Mouse (Mus musculus): ENCODE measurements around the gene Sec24b. TPM values are rescaled to one million over a fixed set of nuclear protein-coding genes. Genes with fewer than 3 reads are reported as not detected.

The Sec24b gene
- polyA plus RNA-seq, 1 experiment from 2014 or later = 10.9 TPM

GRCm38 (mm10) chr3:129969432-129970395 is 91.6 kb downstream of the Sec24b start, which contains the start of gene Mcub:
TSS of gene Mcub (minus strand) at chr3:129970206.
- Histone ChIP-seq H3K36me3 (ENCODE audit: control insufficient read depth, insufficient read depth, low read length) (no peaks in the 10 kb centered on the region), H3K27ac (replicated peaks) (0 out of 2 replicates have a peak within 1 kb of the TSS, but pooled peaks have one; percentile 13), H3K9me3 (ENCODE audit: control insufficient read depth, low read length) (no peaks in the 10 kb centered on the region), H3K4me3 (ENCODE audit: low read depth, low read length) (peak within 1 kb of the TSS; percentile 63), H3K4me2 (replicated peaks; ENCODE audit: low read depth) (peak within 1 kb of the TSS; percentile 98), H3K4me1 (replicated peaks; ENCODE audit: control insufficient read depth, insufficient read depth) (peaks cover 5% of the 10 kb centered on the region; the same call in 1 of the 2 replicates), H3K9ac (ENCODE audit: low read length) (peak within 1 kb of the TSS; percentile 58), H3K27me3 (ENCODE audit: control insufficient read depth, insufficient read depth, low read length) (no peaks in the 10 kb centered on the region)
- ATAC-seq (ENCODE audit: low FRiP score, low TSS enrichment) = peak; percentile 87
- peak; percentile 65 for DNase-seq (ENCODE audit: low spot score)
- TF ChIP-seq CTCF (IDR thresholded peaks at IDR 0.05; ENCODE audit: low read depth) (no peak), EP300 (optimal IDR thresholded peaks at IDR 0.05) (no peak)
- under 1% methylated on average over 56 of the region's 63 CpGs for WGBS

- Histone ChIP-seq H3K4me2 (replicated peaks; ENCODE audit: low read depth) (peak overlapping the region; percentile 98), H3K4me1 (replicated peaks; ENCODE audit: control insufficient read depth, insufficient read depth) (peaks cover 5% of the 10 kb centered on the region; the same call in 1 of the 2 replicates), H3K9ac (ENCODE audit: low read length) (peak overlapping the region; percentile 58; the same call in 1 of the 2 replicates), H3K36me3 (ENCODE audit: control insufficient read depth, insufficient read depth, low read length) (no peaks in the 10 kb centered on the region), H3K27ac (replicated peaks) (no peak overlapping the region), H3K27me3 (ENCODE audit: control insufficient read depth, insufficient read depth, low read length) (no peaks in the 10 kb centered on the region), H3K4me3 (ENCODE audit: low read depth, low read length) (peak overlapping the region; percentile 63), H3K9me3 (ENCODE audit: control insufficient read depth, low read length) (no peaks in the 10 kb centered on the region)
- TF ChIP-seq CTCF (IDR thresholded peaks at IDR 0.05; ENCODE audit: low read depth) (no peak), EP300 (optimal IDR thresholded peaks at IDR 0.05) (no peak)
- DNase-seq (ENCODE audit: low spot score) (no peak), ATAC-seq (ENCODE audit: low FRiP score, low TSS enrichment) (no peak)
- 41% methylated on average over 10 of the region's 10 CpGs for WGBS
These were observed 92.3 kb downstream of the Sec24b start for GRCm38 (mm10) chr3:129969031-129969430.

- H3K27me3 ChIP-seq (ENCODE audit: control insufficient read depth, insufficient read depth, low read length) = no peaks in the 10 kb centered on the region
- TF ChIP-seq EP300 (optimal IDR thresholded peaks at IDR 0.05) (no peak), CTCF (IDR thresholded peaks at IDR 0.05; ENCODE audit: low read depth) (no peak)
- H3K4me3 ChIP-seq (ENCODE audit: low read depth, low read length) = no peak overlapping the region
- no peak overlapping the region for H3K27ac ChIP-seq (replicated peaks)
- no peak for ATAC-seq (ENCODE audit: low FRiP score, low TSS enrichment)
- no peaks in the 10 kb centered on the region for H3K9me3 ChIP-seq (ENCODE audit: control insufficient read depth, low read length)
- no peak for DNase-seq (ENCODE audit: low spot score)
- H3K9ac ChIP-seq (ENCODE audit: low read length) = no peak overlapping the region
- no peaks in the 10 kb centered on the region for H3K36me3 ChIP-seq (ENCODE audit: control insufficient read depth, insufficient read depth, low read length)
- H3K4me1 ChIP-seq (replicated peaks; ENCODE audit: control insufficient read depth, insufficient read depth) = peaks cover 5% of the 10 kb centered on the region; the same call in 1 of the 2 replicates
- H3K4me2 ChIP-seq (replicated peaks; ENCODE audit: low read depth) = no peak overlapping the region
- WGBS = 67% methylated on average over 9 of the region's 9 CpGs
These were observed 93.5 kb downstream of the Sec24b start for GRCm38 (mm10) chr3:129967874-129968273.

- TF ChIP-seq EP300 (optimal IDR thresholded peaks at IDR 0.05) = no peak
- TF ChIP-seq CTCF (IDR thresholded peaks at IDR 0.05; ENCODE audit: low read depth) = no peak
- Histone ChIP-seq H3K9me3 (ENCODE audit: control insufficient read depth, low read length) (no peaks in the 10 kb centered on the region), H3K4me3 (ENCODE audit: low read depth, low read length) (no peak overlapping the region), H3K36me3 (ENCODE audit: control insufficient read depth, insufficient read depth, low read length) (no peaks in the 10 kb centered on the region), H3K9ac (ENCODE audit: low read length) (no peak overlapping the region), H3K4me2 (replicated peaks; ENCODE audit: low read depth) (no peak overlapping the region), H3K27me3 (ENCODE audit: control insufficient read depth, insufficient read depth, low read length) (no peaks in the 10 kb centered on the region), H3K27ac (replicated peaks) (no peak overlapping the region), H3K4me1 (replicated peaks; ENCODE audit: control insufficient read depth, insufficient read depth) (no peaks in the 10 kb centered on the region)
- no peak for ATAC-seq (ENCODE audit: low FRiP score, low TSS enrichment)
- no peak for DNase-seq (ENCODE audit: low spot score)
- 80% methylated on average over 8 of the region's 8 CpGs for WGBS
These were observed 96.7 kb downstream of the Sec24b start for GRCm38 (mm10) chr3:129964681-129965080.

- Histone ChIP-seq H3K4me3 (ENCODE audit: low read depth, low read length) (no peak overlapping the region), H3K27ac (replicated peaks) (no peak overlapping the region), H3K27me3 (ENCODE audit: control insufficient read depth, insufficient read depth, low read length) (no peaks in the 10 kb centered on the region), H3K9me3 (ENCODE audit: control insufficient read depth, low read length) (no peaks in the 10 kb centered on the region), H3K4me1 (replicated peaks; ENCODE audit: control insufficient read depth, insufficient read depth) (no peaks in the 10 kb centered on the region), H3K9ac (ENCODE audit: low read length) (no peak overlapping the region), H3K36me3 (ENCODE audit: control insufficient read depth, insufficient read depth, low read length) (no peaks in the 10 kb centered on the region), H3K4me2 (replicated peaks; ENCODE audit: low read depth) (no peak overlapping the region)
- 58% methylated on average over 8 of the region's 8 CpGs for WGBS
- TF ChIP-seq EP300 (optimal IDR thresholded peaks at IDR 0.05) (no peak), CTCF (IDR thresholded peaks at IDR 0.05; ENCODE audit: low read depth) (no peak)
- no peak for ATAC-seq (ENCODE audit: low FRiP score, low TSS enrichment)
- DNase-seq (ENCODE audit: low spot score) = no peak
These were observed 98.8 kb downstream of the Sec24b start for GRCm38 (mm10) chr3:129962533-129962932.

- H3K9ac ChIP-seq (ENCODE audit: low read length) = no peak overlapping the region
- TF ChIP-seq EP300 (optimal IDR thresholded peaks at IDR 0.05) (no peak), CTCF (IDR thresholded peaks at IDR 0.05; ENCODE audit: low read depth) (no peak)
- H3K9me3 ChIP-seq (ENCODE audit: control insufficient read depth, low read length) = no peaks in the 10 kb centered on the region
- no peak overlapping the region for H3K27ac ChIP-seq (replicated peaks)
- H3K4me3 ChIP-seq (ENCODE audit: low read depth, low read length) = no peak overlapping the region
- no peaks in the 10 kb centered on the region for H3K36me3 ChIP-seq (ENCODE audit: control insufficient read depth, insufficient read depth, low read length)
- H3K4me2 ChIP-seq (replicated peaks; ENCODE audit: low read depth) = no peak overlapping the region
- ATAC-seq (ENCODE audit: low FRiP score, low TSS enrichment) (no peak), DNase-seq (ENCODE audit: low spot score) (no peak)
- H3K4me1 ChIP-seq (replicated peaks; ENCODE audit: control insufficient read depth, insufficient read depth) = no peaks in the 10 kb centered on the region
- H3K27me3 ChIP-seq (ENCODE audit: control insufficient read depth, insufficient read depth, low read length) = no peaks in the 10 kb centered on the region
- WGBS = 88% methylated on average over 4 of the region's 4 CpGs
These were observed 108.1 kb downstream of the Sec24b start for GRCm38 (mm10) chr3:129953296-129953695.

Measured in stomach, postnatal 0 days (tissue).